Mouse (Mus musculus): ENCODE results near the gene Aldh3b3.

Gene Aldh3b3

DNA sequence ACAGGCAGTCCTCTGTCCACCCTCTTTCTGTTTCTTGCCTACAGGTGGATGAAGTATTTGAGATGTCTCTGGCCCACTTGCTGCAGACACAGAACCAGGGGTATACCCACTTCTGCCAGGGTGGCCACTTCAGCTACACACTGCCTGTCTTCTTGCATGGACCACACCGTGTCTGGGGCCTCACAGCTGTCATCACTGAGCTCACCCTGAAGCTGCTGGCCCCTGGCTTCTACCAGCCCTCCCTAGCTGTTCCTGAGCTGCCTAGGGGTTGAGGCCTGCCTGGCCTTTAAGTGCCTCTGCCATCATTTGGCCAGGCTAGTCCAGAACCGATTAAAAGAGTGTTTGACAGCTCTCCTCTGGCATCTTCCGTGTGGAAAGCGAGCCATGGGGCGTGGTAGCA lies 43.3 kb downstream of the Aldh3b3 start:
- no peak for DNase-seq (ENCODE audit: low spot score in 2 of 2)

DNA sequence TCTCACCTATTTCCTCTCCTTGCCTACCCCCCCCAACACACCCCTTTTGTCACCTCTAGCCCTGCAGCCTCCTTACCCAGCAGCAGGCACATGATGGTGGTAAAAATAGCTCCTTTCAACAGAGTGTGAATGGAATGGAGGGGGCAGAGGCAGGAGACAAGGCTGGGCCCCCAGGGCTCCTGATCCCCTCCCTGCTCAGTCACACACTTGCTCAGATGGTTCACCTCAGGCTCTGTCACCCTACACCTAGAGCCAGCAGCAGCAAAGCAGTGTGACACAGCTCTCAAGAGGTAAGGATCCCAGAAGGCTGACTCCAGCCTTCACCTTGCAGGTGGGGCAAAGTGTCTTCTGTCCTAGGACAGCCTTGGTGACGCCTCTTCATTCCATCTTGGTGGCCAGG lies 44.7 kb downstream of the Aldh3b3 start, which contains the start of gene Doc2g:
Gene Doc2g, plus strand, starts transcription at position 202 of the 400 bp plus-strand sequence.
- no peak for DNase-seq (ENCODE audit: low spot score in 2 of 2)

DNA sequence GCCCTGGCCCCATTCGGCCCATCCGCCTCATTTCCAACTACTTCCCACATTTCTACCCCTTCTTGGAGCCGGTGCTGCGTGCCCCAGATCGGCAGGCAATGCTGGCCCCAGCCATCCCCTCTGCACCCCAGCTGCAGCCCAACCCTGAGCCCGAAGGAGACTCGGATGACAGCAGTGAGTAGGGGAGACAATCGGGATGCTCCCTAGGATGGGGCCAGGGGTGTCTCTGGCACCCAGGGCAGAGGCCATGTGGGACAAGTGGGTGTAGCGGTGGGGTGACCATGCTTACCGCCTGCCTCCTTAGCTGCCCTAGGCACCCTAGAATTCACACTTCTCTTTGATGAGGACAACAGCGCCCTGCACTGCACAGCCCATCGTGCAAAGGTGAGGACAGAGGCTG lies 45.2 kb downstream of the Aldh3b3 start:
- no peak for DNase-seq (ENCODE audit: low spot score in 2 of 2)

DNA sequence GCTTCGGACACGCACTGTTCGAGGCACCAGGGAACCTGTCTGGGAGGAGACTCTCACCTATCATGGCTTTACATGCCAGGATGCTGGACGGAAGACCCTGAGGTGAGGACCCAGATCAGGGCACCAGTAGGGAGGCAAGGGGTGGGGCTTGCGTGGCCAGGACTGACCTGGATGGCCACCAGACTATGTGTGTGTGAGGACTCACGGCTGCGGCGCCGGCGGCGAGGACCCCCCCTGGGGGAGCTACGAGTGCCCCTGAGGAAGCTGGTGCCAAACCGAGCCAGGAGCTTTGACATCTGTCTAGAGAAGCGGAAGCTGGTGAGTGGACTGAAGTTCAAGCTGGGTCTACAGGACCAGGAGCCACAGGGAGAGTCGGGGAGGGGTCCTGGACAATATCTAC lies 45.9 kb downstream of the Aldh3b3 start:
- no peak for DNase-seq (ENCODE audit: low spot score in 2 of 2)

DNA sequence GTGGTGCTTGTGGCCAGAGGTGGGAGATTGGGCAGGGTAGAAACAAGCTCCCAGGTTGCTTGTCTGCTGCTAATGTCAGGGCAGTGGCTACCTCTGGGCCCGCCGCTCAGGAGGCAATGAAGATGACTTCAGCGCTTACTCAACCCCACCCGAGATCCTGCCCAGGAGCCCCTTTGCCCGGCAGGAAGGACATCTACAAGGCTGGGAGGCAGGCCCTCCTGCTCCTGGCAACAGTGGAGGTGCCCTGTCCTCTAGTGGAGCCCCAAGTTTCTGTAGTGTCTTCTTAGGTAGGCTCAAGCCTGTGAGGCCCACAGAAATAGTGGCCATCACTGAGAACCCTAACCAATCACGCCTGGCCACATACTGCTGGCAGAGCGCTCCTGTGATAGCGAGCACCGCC lies 46.6 kb downstream of the Aldh3b3 start:
- no peak for DNase-seq (ENCODE audit: low spot score in 2 of 2)

DNA sequence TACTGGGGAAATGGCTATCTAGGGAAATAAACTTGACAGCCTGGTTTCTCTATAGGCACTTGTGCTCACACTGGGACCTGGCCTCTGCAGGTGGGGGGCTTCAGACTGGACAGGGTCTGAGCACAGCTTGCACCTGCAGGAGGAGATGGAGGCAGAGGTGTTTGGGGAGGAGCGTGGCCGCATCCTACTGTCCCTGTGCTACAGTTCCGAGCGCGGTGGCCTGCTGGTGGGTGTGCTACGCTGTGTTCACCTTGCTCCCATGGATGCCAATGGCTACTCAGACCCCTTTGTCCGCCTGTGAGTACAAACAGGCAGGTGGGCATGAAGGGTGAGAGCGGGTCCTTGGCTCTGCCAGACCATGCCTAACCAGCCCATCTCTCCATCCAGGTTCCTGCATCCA lies 47.5 kb downstream of the Aldh3b3 start:
- no peak for DNase-seq (ENCODE audit: low spot score in 2 of 2)

DNA sequence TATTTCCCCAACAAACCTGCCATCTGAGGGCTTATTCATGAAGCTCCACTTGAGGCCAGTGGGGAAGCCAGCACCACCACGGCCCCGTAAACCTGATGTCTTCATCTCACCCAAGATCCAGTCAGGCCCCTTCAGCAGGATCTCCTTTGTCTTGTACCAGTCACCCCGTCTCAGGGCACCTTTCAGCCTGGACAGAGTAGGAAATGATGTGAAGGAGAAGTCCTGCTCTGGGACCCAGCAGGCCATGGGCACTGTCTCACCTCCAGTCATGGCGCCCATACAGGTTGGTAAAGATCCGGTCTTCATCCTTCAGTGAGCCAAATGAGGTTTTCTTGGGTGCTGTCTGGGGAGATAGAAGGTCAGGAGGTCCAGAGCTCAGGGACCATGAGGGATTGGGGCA lies 52.6 kb downstream of the Aldh3b3 start:
- no peak for DNase-seq (ENCODE audit: low spot score in 2 of 2)

DNA sequence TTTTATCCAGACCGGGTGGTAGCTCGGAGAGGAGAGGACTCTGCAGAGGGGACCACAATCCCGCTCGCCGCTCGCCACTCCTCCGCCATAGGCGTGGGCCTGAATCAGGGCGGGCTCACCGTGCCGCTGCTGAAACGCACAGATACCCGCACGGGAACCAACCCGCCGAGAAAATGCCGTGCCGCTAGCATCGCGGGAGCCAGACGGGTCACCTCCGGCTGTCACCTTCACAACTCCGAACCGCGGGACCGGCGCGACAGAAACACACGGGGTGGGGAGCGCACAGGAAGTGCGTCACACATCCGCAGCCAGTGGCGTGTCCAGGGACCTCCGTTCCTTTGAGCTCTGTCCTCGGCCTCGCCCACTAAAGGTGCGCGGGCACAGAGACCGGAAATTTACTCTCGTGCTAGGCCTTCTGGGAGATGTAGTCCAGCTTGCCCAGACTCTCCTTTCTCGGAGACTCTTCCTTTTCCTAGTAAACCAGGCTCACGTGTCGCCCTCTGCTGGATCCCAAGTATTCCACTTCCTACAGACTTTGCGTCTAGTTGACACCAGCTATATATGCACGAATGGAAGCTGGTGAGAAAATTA lies 54.1 kb downstream of the Aldh3b3 start, which contains the start of gene Ndufv1:
Gene Ndufv1, minus strand, starts transcription at position 375 of the 591 bp plus-strand sequence.
- peak; percentile 96 to 98 for DNase-seq (ENCODE audit: low spot score in 2 of 2)

DNA sequence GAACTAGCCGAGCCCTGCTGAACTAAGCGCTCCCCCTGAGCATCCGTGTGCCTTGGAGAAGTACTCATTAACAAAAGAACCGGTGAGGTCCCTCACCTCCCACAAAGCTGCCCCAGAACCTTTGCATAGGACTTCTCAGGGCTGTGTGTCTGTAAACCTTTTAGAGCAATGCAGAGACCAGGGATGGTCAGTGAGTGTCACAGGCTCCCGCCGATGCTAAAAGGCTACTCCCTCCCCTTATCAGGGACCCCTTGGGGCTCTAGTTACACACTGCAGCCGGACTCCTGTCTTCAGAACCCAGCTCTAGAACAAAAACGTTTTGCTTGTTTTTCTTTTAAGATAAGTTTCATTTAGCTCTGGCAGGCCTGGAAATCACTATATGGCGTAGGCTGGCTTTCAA lies 54.6 kb downstream of the Aldh3b3 start:
- DNase-seq (ENCODE audit: low spot score in 2 of 2), result no peak

DNA sequence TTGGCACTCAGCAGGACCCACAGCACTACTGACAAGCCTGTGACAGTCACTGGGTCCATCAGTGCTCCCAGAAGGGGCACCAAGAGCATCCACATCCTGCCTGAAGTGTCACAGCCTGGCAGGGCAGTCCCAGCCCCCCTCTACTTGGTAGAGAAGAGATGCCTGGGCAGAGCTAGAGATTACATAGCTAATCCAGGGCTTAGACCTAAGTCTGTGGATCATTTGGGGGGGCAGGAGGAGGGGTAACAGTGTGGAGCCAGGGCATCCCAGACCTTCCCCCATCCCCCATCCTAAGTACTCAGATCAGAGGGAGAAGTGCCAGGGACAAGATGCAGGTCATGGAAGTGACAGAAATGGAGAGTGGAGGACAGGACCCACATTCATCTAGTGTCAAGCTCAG lies 56.4 kb downstream of the Aldh3b3 start:
- no peak for DNase-seq (ENCODE audit: low spot score in 2 of 2)

DNA sequence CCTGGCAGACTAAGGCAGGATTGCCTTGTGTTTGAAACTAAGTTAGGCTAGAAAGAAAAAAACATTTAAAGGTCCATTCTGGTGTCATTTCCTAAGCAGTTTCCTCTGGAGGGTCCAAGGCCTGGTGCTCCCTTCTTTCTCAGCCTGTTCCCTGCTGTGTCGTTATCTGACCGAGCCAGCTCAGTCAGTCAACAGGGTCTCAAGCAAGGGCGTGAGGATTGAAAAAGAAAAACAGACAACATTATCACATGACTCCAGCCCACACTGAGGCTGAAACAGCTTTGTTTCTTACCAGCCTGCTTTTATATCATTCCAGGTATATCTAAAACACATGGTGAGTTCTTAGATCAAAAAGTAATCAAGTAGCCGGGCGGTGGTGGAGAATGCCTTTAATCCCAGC lies 57.2 kb downstream of the Aldh3b3 start:
- no peak for DNase-seq (ENCODE audit: low spot score in 2 of 2)

DNA sequence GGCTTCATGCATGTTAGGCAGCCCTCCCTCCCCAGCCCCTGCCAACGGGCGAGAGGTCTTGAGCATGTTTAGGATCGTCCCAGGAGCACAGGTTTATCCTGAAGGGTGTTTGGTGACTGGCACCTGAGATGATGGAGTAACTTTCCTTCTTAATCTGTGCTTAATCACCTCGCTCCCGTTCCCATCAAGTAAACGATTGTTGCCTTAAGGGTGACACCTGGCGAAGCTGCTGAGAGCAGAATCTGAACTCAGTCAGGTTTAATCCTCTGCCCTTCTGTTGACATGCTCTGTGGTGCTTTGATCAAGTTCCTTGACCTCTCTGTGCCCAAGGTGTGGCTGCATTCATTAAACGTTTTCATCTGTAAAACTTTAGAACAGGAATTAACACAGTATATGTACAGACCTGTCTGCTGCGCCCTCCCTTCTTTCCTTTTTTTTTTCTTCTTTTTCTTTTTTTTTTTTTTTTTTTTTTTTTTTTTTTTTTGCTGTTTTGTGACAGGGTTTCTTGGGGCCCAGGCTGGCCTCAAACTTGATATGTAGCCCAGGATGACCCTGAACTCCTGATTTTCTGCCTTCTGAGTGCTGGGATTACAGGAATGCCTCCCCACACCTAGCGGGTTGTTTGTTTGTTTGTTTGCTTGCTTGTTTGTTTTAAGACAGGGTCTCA lies 59.6 kb downstream of the Aldh3b3 start:
- DNase-seq (ENCODE audit: low spot score in 2 of 2), result no peak

DNA sequence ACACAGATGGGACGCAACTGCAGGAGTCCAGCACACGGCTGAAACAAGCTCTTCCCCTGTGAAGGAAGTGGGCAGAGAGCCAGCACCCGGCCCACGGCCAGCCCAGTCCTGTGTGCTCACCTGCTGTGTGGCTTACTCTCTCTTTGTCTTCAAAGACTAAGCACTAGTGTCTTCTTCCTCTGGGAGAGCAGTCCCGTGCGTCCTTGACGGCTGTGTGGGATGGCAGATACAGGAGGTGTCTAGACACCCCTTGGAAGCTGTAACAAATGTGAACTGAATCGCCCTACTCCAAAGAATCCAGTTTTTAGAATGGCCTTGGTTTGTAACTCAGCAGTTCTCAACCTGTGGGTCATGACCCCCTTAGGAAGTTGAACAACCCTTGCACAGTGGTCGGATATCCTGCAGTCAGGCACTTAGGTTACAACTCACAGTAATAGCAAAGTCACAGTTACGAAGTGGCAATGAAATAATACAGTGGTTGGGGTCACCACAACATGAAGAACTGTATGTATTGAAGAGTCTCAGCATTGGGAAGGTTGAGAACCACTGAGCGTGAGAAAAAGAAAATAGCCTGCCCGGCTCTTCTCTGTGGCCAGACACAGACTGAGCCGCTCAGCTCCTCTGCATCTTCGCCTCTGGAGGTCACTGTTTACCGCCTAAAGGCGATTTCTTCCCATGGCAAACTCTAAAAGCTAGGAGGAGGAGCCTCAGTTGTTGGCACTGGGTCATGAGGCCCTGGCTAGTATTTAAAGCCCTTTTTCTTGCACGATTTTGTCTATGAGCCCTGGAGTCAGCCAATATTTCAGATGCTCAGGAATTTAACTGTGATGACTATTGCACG lies 60.5 kb downstream of the Aldh3b3 start:
- peak; percentile 62 to 68 for DNase-seq (ENCODE audit: low spot score in 2 of 2)
